Mouse (Mus musculus): ENCODE results near the gene Tbl1xr1. TPM values are rescaled to one million over a fixed set of nuclear protein-coding genes. Genes with fewer than 3 reads are reported as not detected.

The Tbl1xr1 gene
- total RNA-seq, 4 experiments from 2014 or later = 75.9 to 90.5 (median 82.2) TPM

GRCm38 (mm10) chr3:22221557-22221956 lies 145.1 kb downstream of the Tbl1xr1 start:
- DNase-seq = no peak

GRCm38 (mm10) chr3:22222351-22222750 lies 145.9 kb downstream of the Tbl1xr1 start:
- no peak for DNase-seq

- DNase-seq = no peak
Measured at GRCm38 (mm10) chr3:22223023-22223422, 146.6 kb downstream of the Tbl1xr1 start.

DNA sequence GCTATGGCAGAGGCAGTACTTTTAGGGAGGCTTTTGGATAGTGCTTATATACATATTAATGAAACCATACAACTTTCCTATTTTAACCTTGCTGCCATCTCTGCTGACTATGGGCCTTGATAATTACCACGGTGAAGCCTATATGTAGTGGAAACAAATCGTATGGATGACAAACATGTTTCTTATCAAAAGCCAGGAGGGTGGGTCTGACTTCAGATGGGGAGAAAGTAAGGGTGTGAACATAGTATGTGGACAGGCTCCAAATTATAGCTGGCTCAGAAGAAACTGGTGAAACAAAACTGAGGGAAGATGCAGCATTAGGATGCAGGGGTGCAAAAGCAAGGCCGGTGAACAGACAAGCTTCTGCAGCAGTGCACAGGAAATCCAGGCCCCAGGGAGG lies 151.6 kb downstream of the Tbl1xr1 start:
- no peak for DNase-seq

GRCm38 (mm10) chr3:22230635-22231034 lies 154.2 kb downstream of the Tbl1xr1 start:
- no peak for DNase-seq

GRCm38 (mm10) chr3:22238106-22238900 lies 161.9 kb downstream of the Tbl1xr1 start:
- DNase-seq = no peak
